Mouse (Mus musculus): Measurements from ENCODE around the gene Ing3. TPM values are rescaled to one million over a fixed set of nuclear protein-coding genes. Genes with fewer than 3 reads are reported as not detected.

Gene Ing3
- polyA plus RNA-seq, 1 experiment from 2014 or later = 60.0 TPM

GRCm38 (mm10) chr6:22002521-22003199 lies 53.3 kb downstream of the Ing3 start:
- H3K27ac ChIP-seq (ENCODE audit: low read length) = no peak overlapping the region
- no peaks in the 10 kb centered on the region for H3K4me1 ChIP-seq (replicated peaks; ENCODE audit: control insufficient read depth, insufficient read depth, low read length)
- no peak overlapping the region for H3K9ac ChIP-seq (replicated peaks; ENCODE audit: low read depth, low read length)
- no peaks in the 10 kb centered on the region for H3K36me3 ChIP-seq (ENCODE audit: control insufficient read depth, insufficient read depth)
- 44% methylated on average over 17 of the region's 17 CpGs for WGBS
- H3K9me3 ChIP-seq (ENCODE audit: control insufficient read depth, low read length) = no peaks in the 10 kb centered on the region
- ATAC-seq = no peak
- no peak overlapping the region for H3K4me2 ChIP-seq (ENCODE audit: low read length)
- no peaks in the 10 kb centered on the region for H3K27me3 ChIP-seq (replicated peaks; ENCODE audit: control insufficient read depth, insufficient read depth, low read length)
- no peak overlapping the region for H3K4me3 ChIP-seq (replicated peaks; ENCODE audit: low read length)

- no peak overlapping the region for H3K4me2 ChIP-seq (ENCODE audit: low read length)
- no peak overlapping the region for H3K27ac ChIP-seq (ENCODE audit: low read length)
- no peaks in the 10 kb centered on the region for H3K9me3 ChIP-seq (ENCODE audit: control insufficient read depth, low read length)
- H3K4me3 ChIP-seq (replicated peaks; ENCODE audit: low read length) = no peak overlapping the region
- H3K4me1 ChIP-seq (replicated peaks; ENCODE audit: control insufficient read depth, insufficient read depth, low read length) = no peaks in the 10 kb centered on the region
- ATAC-seq = no peak
- 5% methylated on average over 6 of the region's 6 CpGs for WGBS
- no peaks in the 10 kb centered on the region for H3K36me3 ChIP-seq (ENCODE audit: control insufficient read depth, insufficient read depth)
- no peaks in the 10 kb centered on the region for H3K27me3 ChIP-seq (replicated peaks; ENCODE audit: control insufficient read depth, insufficient read depth, low read length)
- no peak overlapping the region for H3K9ac ChIP-seq (replicated peaks; ENCODE audit: low read depth, low read length)
These were observed 53.8 kb downstream of the Ing3 start for GRCm38 (mm10) chr6:22003200-22003587.

- no peak for ATAC-seq
- H3K9me3 ChIP-seq (ENCODE audit: control insufficient read depth, low read length) = no peaks in the 10 kb centered on the region
- H3K27ac ChIP-seq (ENCODE audit: low read length) = no peak overlapping the region
- H3K4me2 ChIP-seq (ENCODE audit: low read length) = no peak overlapping the region
- H3K27me3 ChIP-seq (replicated peaks; ENCODE audit: control insufficient read depth, insufficient read depth, low read length) = no peaks in the 10 kb centered on the region
- H3K4me1 ChIP-seq (replicated peaks; ENCODE audit: control insufficient read depth, insufficient read depth, low read length) = no peaks in the 10 kb centered on the region
- 89% methylated on average over 10 of the region's 10 CpGs for WGBS
- H3K4me3 ChIP-seq (replicated peaks; ENCODE audit: low read length) = no peak overlapping the region
- H3K9ac ChIP-seq (replicated peaks; ENCODE audit: low read depth, low read length) = no peak overlapping the region
- H3K36me3 ChIP-seq (ENCODE audit: control insufficient read depth, insufficient read depth) = no peaks in the 10 kb centered on the region
These were observed 54.7 kb downstream of the Ing3 start for GRCm38 (mm10) chr6:22003959-22004543.

GRCm38 (mm10) chr6:22008346-22008745 lies 59.0 kb downstream of the Ing3 start:
- Histone ChIP-seq H3K4me3 (replicated peaks; ENCODE audit: low read length) (no peak overlapping the region), H3K9me3 (ENCODE audit: control insufficient read depth, low read length) (no peaks in the 10 kb centered on the region), H3K27ac (ENCODE audit: low read length) (no peak overlapping the region), H3K27me3 (replicated peaks; ENCODE audit: control insufficient read depth, insufficient read depth, low read length) (no peaks in the 10 kb centered on the region), H3K9ac (replicated peaks; ENCODE audit: low read depth, low read length) (no peak overlapping the region), H3K36me3 (ENCODE audit: control insufficient read depth, insufficient read depth) (no peaks in the 10 kb centered on the region), H3K4me2 (ENCODE audit: low read length) (no peak overlapping the region), H3K4me1 (replicated peaks; ENCODE audit: control insufficient read depth, insufficient read depth, low read length) (no peaks in the 10 kb centered on the region)
- no peak for ATAC-seq
- 91% methylated on average over 7 of the region's 7 CpGs for WGBS

- no peaks in the 10 kb centered on the region for H3K27me3 ChIP-seq (replicated peaks; ENCODE audit: control insufficient read depth, insufficient read depth, low read length)
- no peak overlapping the region for H3K9ac ChIP-seq (replicated peaks; ENCODE audit: low read depth, low read length)
- no peak for ATAC-seq
- no peak overlapping the region for H3K4me3 ChIP-seq (replicated peaks; ENCODE audit: low read length)
- H3K4me2 ChIP-seq (ENCODE audit: low read length) = no peak overlapping the region
- H3K9me3 ChIP-seq (ENCODE audit: control insufficient read depth, low read length) = no peaks in the 10 kb centered on the region
- WGBS = 93% methylated on average over 12 of the region's 12 CpGs
- H3K4me1 ChIP-seq (replicated peaks; ENCODE audit: control insufficient read depth, insufficient read depth, low read length) = no peaks in the 10 kb centered on the region
- no peaks in the 10 kb centered on the region for H3K36me3 ChIP-seq (ENCODE audit: control insufficient read depth, insufficient read depth)
- no peak overlapping the region for H3K27ac ChIP-seq (ENCODE audit: low read length)
These were observed 60.9 kb downstream of the Ing3 start for GRCm38 (mm10) chr6:22010258-22010657.

- Histone ChIP-seq H3K4me2 (ENCODE audit: low read length) (no peak overlapping the region), H3K27me3 (replicated peaks; ENCODE audit: control insufficient read depth, insufficient read depth, low read length) (no peaks in the 10 kb centered on the region), H3K27ac (ENCODE audit: low read length) (no peak overlapping the region), H3K36me3 (ENCODE audit: control insufficient read depth, insufficient read depth) (no peaks in the 10 kb centered on the region), H3K4me3 (replicated peaks; ENCODE audit: low read length) (no peak overlapping the region), H3K9me3 (ENCODE audit: control insufficient read depth, low read length) (no peaks in the 10 kb centered on the region), H3K4me1 (replicated peaks; ENCODE audit: control insufficient read depth, insufficient read depth, low read length) (no peaks in the 10 kb centered on the region), H3K9ac (replicated peaks; ENCODE audit: low read depth, low read length) (no peak overlapping the region)
- WGBS = 94% methylated on average over 11 of the region's 11 CpGs
- no peak for ATAC-seq
These were observed 61.5 kb downstream of the Ing3 start for GRCm38 (mm10) chr6:22010761-22011281.

GRCm38 (mm10) chr6:22011546-22011945 lies 62.2 kb downstream of the Ing3 start:
- Histone ChIP-seq H3K9me3 (ENCODE audit: control insufficient read depth, low read length) (no peaks in the 10 kb centered on the region), H3K27me3 (replicated peaks; ENCODE audit: control insufficient read depth, insufficient read depth, low read length) (no peaks in the 10 kb centered on the region), H3K4me3 (replicated peaks; ENCODE audit: low read length) (no peak overlapping the region), H3K27ac (ENCODE audit: low read length) (no peak overlapping the region), H3K4me1 (replicated peaks; ENCODE audit: control insufficient read depth, insufficient read depth, low read length) (no peaks in the 10 kb centered on the region), H3K9ac (replicated peaks; ENCODE audit: low read depth, low read length) (no peak overlapping the region), H3K4me2 (ENCODE audit: low read length) (no peak overlapping the region), H3K36me3 (ENCODE audit: control insufficient read depth, insufficient read depth) (no peaks in the 10 kb centered on the region)
- no peak for ATAC-seq
- 70% methylated on average over 2 of the region's 2 CpGs for WGBS

- no peaks in the 10 kb centered on the region for H3K4me1 ChIP-seq (replicated peaks; ENCODE audit: control insufficient read depth, insufficient read depth, low read length)
- 87% methylated on average over 5 of the region's 5 CpGs for WGBS
- H3K27me3 ChIP-seq (replicated peaks; ENCODE audit: control insufficient read depth, insufficient read depth, low read length) = no peaks in the 10 kb centered on the region
- H3K4me2 ChIP-seq (ENCODE audit: low read length) = no peak overlapping the region
- ATAC-seq = no peak
- H3K4me3 ChIP-seq (replicated peaks; ENCODE audit: low read length) = no peak overlapping the region
- no peak overlapping the region for H3K27ac ChIP-seq (ENCODE audit: low read length)
- H3K9me3 ChIP-seq (ENCODE audit: control insufficient read depth, low read length) = no peaks in the 10 kb centered on the region
- H3K9ac ChIP-seq (replicated peaks; ENCODE audit: low read depth, low read length) = no peak overlapping the region
- H3K36me3 ChIP-seq (ENCODE audit: control insufficient read depth, insufficient read depth) = no peaks in the 10 kb centered on the region
These were observed 62.7 kb downstream of the Ing3 start for GRCm38 (mm10) chr6:22012099-22012498.

GRCm38 (mm10) chr6:22012501-22012900 lies 63.1 kb downstream of the Ing3 start:
- Histone ChIP-seq H3K9ac (replicated peaks; ENCODE audit: low read depth, low read length) (no peak overlapping the region), H3K27me3 (replicated peaks; ENCODE audit: control insufficient read depth, insufficient read depth, low read length) (no peaks in the 10 kb centered on the region), H3K4me1 (replicated peaks; ENCODE audit: control insufficient read depth, insufficient read depth, low read length) (no peaks in the 10 kb centered on the region), H3K4me2 (ENCODE audit: low read length) (no peak overlapping the region), H3K27ac (ENCODE audit: low read length) (no peak overlapping the region), H3K9me3 (ENCODE audit: control insufficient read depth, low read length) (no peaks in the 10 kb centered on the region), H3K36me3 (ENCODE audit: control insufficient read depth, insufficient read depth) (no peaks in the 10 kb centered on the region), H3K4me3 (replicated peaks; ENCODE audit: low read length) (no peak overlapping the region)
- no peak for ATAC-seq
- WGBS = 88% methylated on average over 5 of the region's 5 CpGs
